Comparison of ENCODE assay signal across 8 mouse cellular contexts in the genomic region with DNA sequence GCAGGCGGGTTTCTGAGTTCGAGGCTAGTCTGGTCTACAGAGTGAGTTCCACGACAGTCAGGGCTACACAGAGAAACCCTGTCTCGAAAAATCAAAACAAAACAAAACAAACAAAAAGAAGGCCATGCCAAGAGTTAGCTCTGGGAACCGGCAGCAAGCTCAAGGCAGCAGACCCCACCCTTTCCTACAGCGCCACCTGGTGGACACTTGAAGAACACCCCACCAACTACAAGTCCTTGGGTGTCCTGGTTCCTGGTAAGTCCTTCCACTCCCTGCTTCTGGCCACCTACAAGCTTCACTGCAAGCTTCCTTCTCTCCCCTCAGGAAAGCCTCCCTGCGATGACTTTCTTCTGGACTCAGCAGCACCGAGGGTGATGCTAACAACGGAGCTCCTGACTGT. TPM values are rescaled to one million over a fixed set of nuclear protein-coding genes. Genes with fewer than 3 reads are reported as not detected.
DNase-seq lines count a peak whose midpoint lies in the region; ATAC-seq and TF ChIP-seq lines count a peak whose summit lies in the region.

No protein-coding gene starts in this region.

- peak in 1 of 2 experiments; percentile 35; a peak in 1 of 4 replicates for TF ChIP-seq POLR2A in MEL (IDR thresholded peaks at IDR 0.05; ENCODE audit: control insufficient read depth in 1 of 2, insufficient read depth in 1 of 2, low read depth in 1 of 2, low read length in 2 of 2, poor library complexity in 1 of 2)

- WGBS in liver, embryonic 11.5 days, result 54% methylated on average over 9 of the region's 9 CpGs

- no peak overlapping the region for H3K27ac ChIP-seq in MEL (ENCODE audit: control insufficient read depth, low read depth, low read length)
- H3K27ac ChIP-seq in liver, embryonic 11.5 days (ENCODE audit: low read depth, low read length), result no peak overlapping the region

- H3K9me3 ChIP-seq in MEL (replicated peaks; ENCODE audit: insufficient read depth, low read length), result no peaks in the 10 kb centered on the region
- no peaks in the 10 kb centered on the region for H3K9me3 ChIP-seq in liver, embryonic 11.5 days (ENCODE audit: control insufficient read depth, low read length)

- ATAC-seq in liver, embryonic 11.5 days (replicated peaks; ENCODE audit: low FRiP score), result peak; percentile 46

- TF ChIP-seq RAD21 in MEL (IDR thresholded peaks at IDR 0.05; ENCODE audit: low read depth, low read length), result peak; percentile 41

- DNase-seq in 416B (ENCODE audit: low read depth) (peak; percentile 82), MEL (ENCODE audit: low read depth, low spot score) (peak; percentile 86)
- peak; percentile 70 for DNase-seq in cerebellum, adult 8-10 months
- peak; percentile 78 for DNase-seq in gastrocnemius, postnatal 25 days
- peak; percentile 78 to 82 for DNase-seq in kidney, adult 8-10 months
- peak; percentile 65 for DNase-seq in liver, embryonic 11.5 days (ENCODE audit: low spot score)
- DNase-seq in retina, adult 2 months (ENCODE audit: low read depth, low spot score), result peak; percentile 37
- peak; percentile 93 for DNase-seq in thymus, postnatal 4 days

- H3K9ac ChIP-seq in MEL (ENCODE audit: control insufficient read depth, low read depth, low read length, poor library complexity, severe bottlenecking), result no peak overlapping the region
- no peak overlapping the region for H3K9ac ChIP-seq in liver, embryonic 11.5 days (ENCODE audit: low read depth, low read length)

- TF ChIP-seq CTCF in MEL (IDR thresholded peaks at IDR 0.05 in 2 of 3, conservative IDR thresholded peaks at IDR 0.05 in 1 of 3; ENCODE audit: control insufficient read depth in 1 of 3, insufficient read depth in 1 of 3, low read depth in 2 of 3, low read length in 3 of 3, poor library complexity in 1 of 3, severe bottlenecking in 1 of 3), result peak; percentile 78 to 97 (median 90)

- H3K36me3 ChIP-seq in MEL (ENCODE audit: control insufficient read depth in 1 of 2, insufficient read depth in 2 of 2, low read length in 2 of 2), result peaks cover 0 to 6% of the 10 kb centered on the region in 2 experiments; a peak in 2 of 4 replicates
- peaks cover 71% of the 10 kb centered on the region for H3K36me3 ChIP-seq in liver, embryonic 11.5 days (ENCODE audit: control insufficient read depth, insufficient read depth, low read length)

- no peaks in the 10 kb centered on the region for H3K27me3 ChIP-seq in MEL (ENCODE audit: control insufficient read depth in 1 of 2, insufficient read depth in 2 of 2, low read length in 2 of 2)
- H3K27me3 ChIP-seq in liver, embryonic 11.5 days (replicated peaks; ENCODE audit: control insufficient read depth, insufficient read depth, low read length), result no peaks in the 10 kb centered on the region

- H3K4me3 ChIP-seq in MEL (ENCODE audit: control insufficient read depth in 1 of 2, insufficient read depth in 1 of 2, low read depth in 2 of 2, low read length in 2 of 2), result no peak overlapping the region
- no peak overlapping the region for H3K4me3 ChIP-seq in liver, embryonic 11.5 days (ENCODE audit: low read depth, low read length)

- TF ChIP-seq EP300 in MEL (IDR thresholded peaks at IDR 0.05; ENCODE audit: low read depth in 1 of 2, low read length in 2 of 2), result no peak

- H3K4me2 ChIP-seq in liver, embryonic 11.5 days, result no peak overlapping the region

- H3K4me1 ChIP-seq in MEL (ENCODE audit: control insufficient read depth in 1 of 2, insufficient read depth in 2 of 2, low read length in 2 of 2), result no peaks in the 10 kb centered on the region
- 0 out of 2 replicates have a peak, but pooled peaks cover 4% of the 10 kb centered on the region for H3K4me1 ChIP-seq in liver, embryonic 11.5 days (replicated peaks; ENCODE audit: control insufficient read depth, insufficient read depth, low read length)

- H3K79me2 ChIP-seq in MEL (ENCODE audit: control insufficient read depth, insufficient read depth, low read length, poor library complexity), result no peaks in the 10 kb centered on the region

TF ChIP-seq in MEL, 35 proteins besides CTCF, POLR2A, EP300 and RAD21:
- TF ChIP-seq SMC3 (IDR thresholded peaks at IDR 0.05; ENCODE audit: low read depth, low read length), result peak; percentile 56
- 0 out of 2 replicates have a peak, but pooled peaks have one; percentile 3 for TF ChIP-seq ZC3H11A (IDR thresholded peaks at IDR 0.05; ENCODE audit: low read depth, low read length)
- TF ChIP-seq MAZ (IDR thresholded peaks at IDR 0.05; ENCODE audit: low read depth, low read length), result peak; percentile 78; the same call in 1 of the 2 replicates
- TF ChIP-seq BHLHE40 (IDR thresholded peaks at IDR 0.05; ENCODE audit: borderline replicate concordance, low read depth, low read length), result 0 out of 2 replicates have a peak, but pooled peaks have one; percentile 16
- TF ChIP-seq MYC (IDR thresholded peaks at IDR 0.05; ENCODE audit: low read depth, low read length), result no peak

RNA-seq across cellular contexts. Expression of a gene that starts 12.6 kb away (rescaled TPM):
- total RNA-seq in MEL (2012; rRNA removed), result 438 and 445 TPM in 2 replicates
- polyA plus RNA-seq in MEL (2012; ENCODE audit: insufficient read depth in 1 of 2, insufficient read length in 2 of 2, low read depth in 1 of 2, low replicate concordance in 2 of 2, missing spikeins in 1 of 2), result 100 to 1,000 TPM in 1 of 2 experiments, not detected in 1; 480 TPM
- 100 to 1,000 TPM; 669 to 811 TPM for total RNA-seq in gastrocnemius, postnatal 25 days (2021)
- polyA plus RNA-seq in liver, embryonic 11.5 days (2014; fragmentation: Nextera tagmentation; extraction: Ambion mirVana), result 526 and 535 TPM in 2 replicates

RNA-seq across cellular contexts. Expression of a gene that starts 12.7 kb away (rescaled TPM):
- not detected in 2 replicates for total RNA-seq in MEL (2012; rRNA removed)
- polyA plus RNA-seq in MEL (2012; ENCODE audit: insufficient read depth in 1 of 2, insufficient read length in 2 of 2, low read depth in 1 of 2, low replicate concordance in 2 of 2, missing spikeins in 1 of 2), result under 1 TPM in 1 of 2 experiments, not detected in 1; 0.14 TPM
- total RNA-seq in gastrocnemius, postnatal 25 days (2021), result under 1 TPM in 1 of 2 experiments, not detected in 1; 0.18 TPM
- polyA plus RNA-seq in liver, embryonic 11.5 days (2014; fragmentation: Nextera tagmentation; extraction: Ambion mirVana), result 0.21 and 0.26 TPM in 2 replicates

RNA-seq across cellular contexts. Expression of a gene that starts 47.9 kb away (rescaled TPM):
- 2.1 and 2.3 TPM in 2 replicates for total RNA-seq in MEL (2012; rRNA removed)
- polyA plus RNA-seq in MEL (2012; ENCODE audit: insufficient read depth in 1 of 2, insufficient read length in 2 of 2, low read depth in 1 of 2, low replicate concordance in 2 of 2, missing spikeins in 1 of 2), result 1 to 10 TPM in 1 of 2 experiments, not detected in 1; 2.7 TPM
- total RNA-seq in gastrocnemius, postnatal 25 days (2021), result 10 to 100 TPM; 16.0 to 17.9 TPM
- polyA plus RNA-seq in liver, embryonic 11.5 days (2014; fragmentation: Nextera tagmentation; extraction: Ambion mirVana), result 26.2 and 27.7 TPM in 2 replicates

Comparison
In these comparisons a context has a peak if more than half of its experiments do, and no peak if none do; other contexts are left out.
1. DNase-seq: peak in every context shown above with its lines; median percentile 93 in thymus, postnatal 4 days; 86 in MEL; 82 in 416B; 80 in kidney, adult 8-10 months; 78 in gastrocnemius, postnatal 25 days; 70 in cerebellum, adult 8-10 months; 65 in liver, embryonic 11.5 days; 37 in retina, adult 2 months.